Mouse (Mus musculus): Measurements from ENCODE around the gene Serpinb11. TPM values are rescaled to one million over a fixed set of nuclear protein-coding genes. Genes with fewer than 3 reads are reported as not detected.

The Serpinb11 gene
- polyA plus RNA-seq, 1 experiment from 2014 or later, result not detected

- no peak overlapping the region for H3K4me3 ChIP-seq
- no peak for ATAC-seq (ENCODE audit: insufficient number of reproducible peaks, low FRiP score)
- no peaks in the 10 kb centered on the region for H3K27me3 ChIP-seq (replicated peaks)
- no peak overlapping the region for H3K4me2 ChIP-seq
- no peaks in the 10 kb centered on the region for H3K4me1 ChIP-seq (replicated peaks)
- 67% methylated on average over 9 of the region's 9 CpGs for WGBS
- no peaks in the 10 kb centered on the region for H3K36me3 ChIP-seq
- H3K9me3 ChIP-seq (replicated peaks), result no peaks in the 10 kb centered on the region
- H3K9ac ChIP-seq, result no peak overlapping the region
- H3K27ac ChIP-seq (ENCODE audit: poor library complexity, severe bottlenecking), result no peak overlapping the region
Observed at GRCm38 (mm10) chr1:107384532-107384931, 23.5 kb downstream of the Serpinb11 start.

DNA sequence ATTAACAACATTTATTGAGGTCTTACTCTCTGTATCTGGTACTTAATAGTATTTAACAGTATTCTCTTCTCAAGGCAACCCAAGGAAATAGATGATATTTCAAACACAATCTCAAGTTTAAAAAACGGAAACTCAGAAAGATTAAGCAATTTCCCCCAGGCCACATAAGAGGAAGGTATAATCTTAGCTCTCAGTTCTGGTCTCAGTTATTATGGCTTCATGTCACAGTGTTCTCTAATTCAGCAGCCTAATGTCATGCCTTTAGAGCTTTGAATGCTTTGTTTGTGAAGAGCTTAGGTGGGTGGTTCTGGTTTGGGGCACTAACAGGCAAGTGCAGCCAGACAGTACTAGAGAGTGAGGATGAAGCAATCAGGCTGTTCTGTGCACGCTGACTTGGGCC is 28.8 kb downstream of the Serpinb11 start:
- Histone ChIP-seq H3K4me1 (replicated peaks) (no peaks in the 10 kb centered on the region), H3K9ac (no peak overlapping the region), H3K27ac (ENCODE audit: poor library complexity, severe bottlenecking) (no peak overlapping the region), H3K9me3 (replicated peaks) (no peaks in the 10 kb centered on the region), H3K4me3 (no peak overlapping the region), H3K36me3 (no peaks in the 10 kb centered on the region), H3K27me3 (replicated peaks) (no peaks in the 10 kb centered on the region), H3K4me2 (no peak overlapping the region)
- WGBS, result 73% methylated on average over 2 of the region's 2 CpGs
- no peak for ATAC-seq (ENCODE audit: insufficient number of reproducible peaks, low FRiP score)

- no peaks in the 10 kb centered on the region for H3K9me3 ChIP-seq (replicated peaks)
- no peak overlapping the region for H3K4me2 ChIP-seq
- H3K4me1 ChIP-seq (replicated peaks), result no peaks in the 10 kb centered on the region
- H3K9ac ChIP-seq, result no peak overlapping the region
- no peak for ATAC-seq (ENCODE audit: insufficient number of reproducible peaks, low FRiP score)
- H3K36me3 ChIP-seq, result no peaks in the 10 kb centered on the region
- no peak overlapping the region for H3K27ac ChIP-seq (ENCODE audit: poor library complexity, severe bottlenecking)
- H3K27me3 ChIP-seq (replicated peaks), result no peaks in the 10 kb centered on the region
- no peak overlapping the region for H3K4me3 ChIP-seq
- 42% methylated on average over 1 of the region's 1 CpGs for WGBS
Observed at GRCm38 (mm10) chr1:107397481-107397880, 36.5 kb downstream of the Serpinb11 start.

- Histone ChIP-seq H3K27ac (ENCODE audit: poor library complexity, severe bottlenecking) (no peak within 1 kb of the TSS), H3K4me3 (no peak within 1 kb of the TSS), H3K9ac (no peak within 1 kb of the TSS), H3K4me2 (no peak within 1 kb of the TSS), H3K9me3 (replicated peaks) (no peaks in the 10 kb centered on the region), H3K4me1 (replicated peaks) (no peaks in the 10 kb centered on the region), H3K36me3 (no peaks in the 10 kb centered on the region), H3K27me3 (replicated peaks) (no peaks in the 10 kb centered on the region)
- 71% methylated on average over 3 of the region's 3 CpGs for WGBS
- no peak for ATAC-seq (ENCODE audit: insufficient number of reproducible peaks, low FRiP score)
Observed at GRCm38 (mm10) chr1:107399355-107399754, 38.4 kb downstream of the Serpinb11 start, which contains the start of gene Serpinb7. TSS of gene Serpinb7 (plus strand) at chr1:107399655.

DNA sequence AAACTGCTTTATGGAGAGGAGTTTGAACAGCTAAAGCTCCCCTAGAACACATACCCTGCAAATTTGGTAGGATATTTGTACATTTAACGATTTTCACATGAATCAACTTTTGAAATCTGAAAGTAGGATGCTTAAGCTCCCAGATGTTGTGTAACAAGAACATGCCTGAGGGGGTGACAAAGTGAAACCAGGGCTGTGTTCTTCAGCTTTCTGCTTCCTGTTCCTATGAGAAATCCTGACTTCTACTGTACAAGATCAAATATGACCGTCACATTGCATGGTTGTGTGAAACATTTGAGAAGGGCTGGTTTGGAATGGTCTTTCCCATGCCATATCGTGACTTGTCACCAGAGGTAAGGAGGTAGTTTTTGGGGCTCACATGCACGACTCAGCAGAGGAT is 41.1 kb downstream of the Serpinb11 start:
- H3K9ac ChIP-seq, result no peak overlapping the region
- no peaks in the 10 kb centered on the region for H3K27me3 ChIP-seq (replicated peaks)
- WGBS, result 68% methylated on average over 4 of the region's 4 CpGs
- no peaks in the 10 kb centered on the region for H3K9me3 ChIP-seq (replicated peaks)
- H3K4me2 ChIP-seq, result no peak overlapping the region
- no peak for ATAC-seq (ENCODE audit: insufficient number of reproducible peaks, low FRiP score)
- H3K4me3 ChIP-seq, result no peak overlapping the region
- H3K27ac ChIP-seq (ENCODE audit: poor library complexity, severe bottlenecking), result no peak overlapping the region
- no peaks in the 10 kb centered on the region for H3K36me3 ChIP-seq
- H3K4me1 ChIP-seq (replicated peaks), result no peaks in the 10 kb centered on the region

GRCm38 (mm10) chr1:107414650-107415049 is 53.7 kb downstream of the Serpinb11 start:
- no peak overlapping the region for H3K9ac ChIP-seq
- 22% methylated on average over 1 of the region's 1 CpGs for WGBS

GRCm38 (mm10) chr1:107422487-107422886 is 61.5 kb downstream of the Serpinb11 start:
- Histone ChIP-seq H3K9me3 (replicated peaks) (no peaks in the 10 kb centered on the region), H3K9ac (no peak overlapping the region), H3K27me3 (replicated peaks) (no peaks in the 10 kb centered on the region), H3K4me1 (replicated peaks) (no peaks in the 10 kb centered on the region), H3K4me3 (no peak overlapping the region), H3K4me2 (no peak overlapping the region), H3K27ac (ENCODE audit: poor library complexity, severe bottlenecking) (no peak overlapping the region), H3K36me3 (no peaks in the 10 kb centered on the region)
- 73% methylated on average over 4 of the region's 4 CpGs for WGBS
- no peak for ATAC-seq (ENCODE audit: insufficient number of reproducible peaks, low FRiP score)

More at GRCm38 (mm10) chr1:107414650-107415049, 53.7 kb downstream of the Serpinb11 start:
- Histone ChIP-seq H3K36me3 (no peaks in the 10 kb centered on the region), H3K27me3 (replicated peaks) (no peaks in the 10 kb centered on the region), H3K4me1 (replicated peaks) (no peaks in the 10 kb centered on the region), H3K4me2 (no peak overlapping the region), H3K27ac (ENCODE audit: poor library complexity, severe bottlenecking) (no peak overlapping the region), H3K9me3 (replicated peaks) (no peaks in the 10 kb centered on the region), H3K4me3 (no peak overlapping the region)
- no peak for ATAC-seq (ENCODE audit: insufficient number of reproducible peaks, low FRiP score)

Other genes starting within 250 kb of the Serpinb11 start
- gene Serpinb3b, start 82.8 kb upstream of the Serpinb11 start, polyA plus RNA-seq (2016; fragmentation: Nextera tagmentation; extraction: Ambion mirVana), result not detected in 2 replicates
- gene Serpinb3c, start 82.8 kb upstream of the Serpinb11 start, polyA plus RNA-seq (2016; fragmentation: Nextera tagmentation; extraction: Ambion mirVana), result not detected in 2 replicates
- not detected in 2 replicates for gene Serpinb7, start 38.5 kb downstream of the Serpinb11 start, polyA plus RNA-seq (2016; fragmentation: Nextera tagmentation; extraction: Ambion mirVana)
- 0.24 and 0.30 TPM in 2 replicates for gene Serpinb2, start 150.2 kb downstream of the Serpinb11 start, polyA plus RNA-seq (2016; fragmentation: Nextera tagmentation; extraction: Ambion mirVana)
- gene Serpinb8, start 228.8 kb downstream of the Serpinb11 start, polyA plus RNA-seq (2016; fragmentation: Nextera tagmentation; extraction: Ambion mirVana), result 1.3 and 2.1 TPM in 2 replicates